Mouse (Mus musculus) frontal cortex, postnatal 25 days (tissue): ENCODE data around the gene Hdac4.
A peak's percentile ranks its signal among the peaks of the same experiment; 100 is the strongest.

Source experiments
- DNase-seq, 2 experiments: peaks; one replicate each; pipeline ENCODE4 v3.0.0; 2022; ENCODE audit warnings: low spot score in 2 of 2

The Hdac4 gene

DNA sequence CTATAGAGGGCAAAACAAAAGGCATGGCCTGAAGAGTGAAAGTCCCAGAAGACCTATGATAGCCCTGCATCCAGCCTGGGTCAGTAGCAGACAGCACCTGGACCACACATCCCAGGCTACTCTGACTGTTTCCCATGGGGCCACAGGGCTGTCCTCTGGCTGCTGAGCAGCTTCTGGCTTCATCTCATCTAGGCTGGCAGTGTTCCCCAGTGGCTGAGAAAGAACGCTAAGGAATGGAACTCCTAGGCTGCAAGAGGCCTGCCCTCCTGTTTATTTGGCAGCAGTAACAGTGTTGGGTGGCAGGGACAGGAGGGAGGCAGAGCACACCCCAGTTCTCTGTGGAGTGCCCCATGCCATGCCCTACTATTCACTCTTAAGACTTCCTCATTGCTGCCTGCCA, 228.5 kb downstream of the Hdac4 start:
- no peak for DNase-seq

- DNase-seq = no peak
Measured at GRCm38 (mm10) chr1:91964486-91965335, 230.8 kb downstream of the Hdac4 start.

DNA sequence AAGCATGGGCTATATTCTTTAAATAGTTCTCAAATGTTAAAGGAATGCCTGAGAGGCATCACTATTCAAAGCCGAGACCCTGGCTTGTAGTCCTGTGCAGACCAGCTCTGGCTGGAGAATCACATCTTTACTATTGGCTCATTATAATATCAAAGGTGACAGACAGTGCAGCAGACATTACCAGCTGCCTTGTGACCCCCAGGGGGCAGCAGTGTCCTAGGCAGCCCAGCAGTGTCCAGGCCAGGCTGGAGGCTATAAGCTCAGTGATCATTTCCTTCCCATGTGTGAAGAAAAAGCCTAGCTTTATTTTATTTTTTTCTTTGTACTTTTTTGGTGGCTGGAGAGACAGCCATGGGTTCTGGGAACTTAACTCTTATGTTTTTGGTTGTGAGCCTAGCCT, 233.2 kb downstream of the Hdac4 start:
- no peak for DNase-seq

- DNase-seq = no peak
Measured at GRCm38 (mm10) chr1:91961231-91961630, 234.3 kb downstream of the Hdac4 start.

DNA sequence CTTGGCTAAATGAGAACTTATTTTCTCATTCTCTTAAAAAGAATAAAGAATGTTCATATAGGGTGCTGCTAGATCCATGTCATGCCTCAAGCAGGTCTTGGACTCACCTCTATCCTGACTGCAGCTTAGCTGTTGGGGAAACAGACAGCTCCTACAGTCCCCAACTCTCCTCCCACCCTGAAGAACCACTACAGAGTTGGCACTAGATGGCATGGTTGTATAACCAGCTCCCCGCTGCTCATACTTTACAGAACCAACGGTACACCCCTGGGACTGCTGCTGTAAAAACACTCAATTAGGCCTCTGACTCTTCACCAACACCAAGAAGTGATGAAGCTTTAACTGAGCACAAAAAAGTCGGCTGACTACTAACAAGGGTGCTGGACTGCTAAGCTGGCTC, 235.6 kb downstream of the Hdac4 start:
- no peak for DNase-seq

GRCm38 (mm10) chr1:91959044-91959443, 236.5 kb downstream of the Hdac4 start:
- DNase-seq = no peak

GRCm38 (mm10) chr1:91956229-91956628, 239.3 kb downstream of the Hdac4 start:
- DNase-seq = no peak

- no peak for DNase-seq
Measured at GRCm38 (mm10) chr1:91954954-91955353, 240.5 kb downstream of the Hdac4 start.

GRCm38 (mm10) chr1:91952912-91953311, 242.6 kb downstream of the Hdac4 start:
- DNase-seq = no peak

- DNase-seq = no peak
Measured at GRCm38 (mm10) chr1:91947441-91947840, 248.1 kb downstream of the Hdac4 start.

GRCm38 (mm10) chr1:91942583-91942982, 252.9 kb downstream of the Hdac4 start:
- peak in 1 of 2 experiments; percentile 41 for DNase-seq

DNA sequence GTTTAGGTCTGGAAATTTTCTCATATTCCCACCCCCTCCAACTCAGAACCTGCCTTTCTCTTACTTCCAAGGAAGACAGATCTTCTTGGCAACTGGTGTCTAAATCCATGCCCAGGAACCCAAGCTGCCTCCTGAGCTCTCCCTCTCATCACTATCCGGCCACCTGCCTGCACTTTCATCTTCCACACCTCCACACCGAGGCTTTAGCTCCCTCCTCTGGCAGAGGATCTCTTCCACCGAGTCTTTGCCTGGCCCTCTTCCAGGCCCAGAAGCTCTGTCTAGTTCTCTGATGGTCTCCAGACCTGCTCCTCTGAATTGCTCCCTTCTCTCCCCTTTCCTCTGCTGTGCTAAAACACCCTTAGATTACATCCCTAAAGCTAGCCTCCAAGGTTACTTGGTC, 253.5 kb downstream of the Hdac4 start:
- no peak for DNase-seq

DNA sequence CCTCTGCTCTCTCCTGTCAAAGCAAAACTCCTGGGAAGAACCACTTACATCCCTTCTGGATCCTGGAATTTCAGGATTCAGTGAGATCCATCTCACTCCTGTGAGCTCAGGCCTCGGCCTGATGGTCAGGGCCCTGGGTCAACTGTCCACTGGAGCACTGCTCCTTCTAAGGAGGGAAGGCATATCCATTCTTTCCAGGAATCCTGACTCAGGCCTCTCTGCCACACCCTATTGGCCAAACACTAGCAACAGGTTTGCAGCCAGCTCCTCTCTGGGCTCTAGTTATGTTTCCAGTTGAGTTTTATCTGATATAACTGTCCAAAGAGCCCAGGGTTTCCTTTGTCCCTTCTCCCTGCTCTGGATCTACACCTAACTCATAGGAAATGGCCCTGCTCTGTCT, 254.4 kb downstream of the Hdac4 start:
- no peak for DNase-seq

- no peak for DNase-seq
Measured at GRCm38 (mm10) chr1:91935171-91935570, 260.3 kb downstream of the Hdac4 start.

DNA sequence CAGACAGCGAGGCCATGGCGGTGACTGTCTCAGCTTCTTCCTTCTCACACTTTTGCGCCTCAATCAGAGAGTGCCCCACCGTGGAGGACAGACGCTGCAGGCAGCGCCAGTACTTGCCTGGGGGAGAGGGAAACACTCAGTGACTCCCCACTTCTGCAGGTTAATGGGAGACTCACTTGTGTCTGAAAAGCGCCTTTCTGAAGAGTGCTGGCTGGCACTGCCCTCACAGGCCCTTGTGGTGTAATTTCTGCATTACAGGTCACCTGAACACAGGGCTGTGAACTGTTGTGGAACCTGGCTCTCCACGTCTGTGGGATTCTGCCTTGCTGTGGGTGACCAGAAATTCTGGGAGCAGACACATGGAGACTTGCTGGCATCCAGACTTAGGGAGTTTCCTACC, 261.8 kb downstream of the Hdac4 start:
- no peak for DNase-seq

DNA sequence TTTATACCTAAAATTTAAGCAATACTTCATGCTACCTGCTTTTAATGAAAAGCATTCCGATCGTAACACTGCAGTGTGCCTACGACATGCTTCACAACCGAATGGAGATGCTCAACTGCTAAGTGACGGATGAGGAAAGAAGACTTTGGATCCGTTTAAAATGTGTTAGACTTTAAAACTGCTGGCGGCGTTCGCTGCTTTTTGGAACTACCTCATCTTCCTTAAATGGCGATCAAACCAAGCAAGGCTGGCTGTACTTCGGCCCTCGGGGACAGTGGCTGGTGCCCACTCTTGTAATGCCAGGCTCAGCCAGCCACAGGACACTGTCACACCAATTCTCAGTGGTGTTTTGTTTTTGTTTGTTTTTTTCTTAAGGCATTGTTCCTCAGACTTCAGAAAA, 263.3 kb downstream of the Hdac4 start:
- no peak for DNase-seq

DNA sequence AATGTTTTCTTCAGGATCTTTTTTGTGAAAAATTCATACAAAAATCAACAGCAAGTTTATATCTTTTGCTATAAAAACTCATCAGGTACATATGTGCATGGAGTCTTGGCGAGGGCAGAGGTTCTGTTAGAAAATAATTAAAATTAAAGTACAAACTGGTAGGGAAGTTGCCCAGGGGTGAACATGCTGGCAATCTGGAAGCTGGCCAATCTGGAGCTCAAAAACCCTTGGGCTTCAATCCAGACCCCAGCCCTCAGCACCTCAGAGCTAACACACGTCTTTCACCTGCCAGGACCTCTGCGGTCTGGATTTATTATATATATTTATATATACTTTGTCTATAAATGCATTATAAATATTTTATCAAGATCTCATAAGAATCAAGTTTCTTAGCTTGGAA, 263.7 kb downstream of the Hdac4 start:
- no peak for DNase-seq

- no peak for DNase-seq
Measured at GRCm38 (mm10) chr1:91931196-91931595, 264.3 kb downstream of the Hdac4 start.

- DNase-seq = no peak
Measured at GRCm38 (mm10) chr1:91929051-91929450, 266.4 kb downstream of the Hdac4 start.

- no peak for DNase-seq
Measured at GRCm38 (mm10) chr1:91927536-91928315, 267.8 kb downstream of the Hdac4 start.

DNA sequence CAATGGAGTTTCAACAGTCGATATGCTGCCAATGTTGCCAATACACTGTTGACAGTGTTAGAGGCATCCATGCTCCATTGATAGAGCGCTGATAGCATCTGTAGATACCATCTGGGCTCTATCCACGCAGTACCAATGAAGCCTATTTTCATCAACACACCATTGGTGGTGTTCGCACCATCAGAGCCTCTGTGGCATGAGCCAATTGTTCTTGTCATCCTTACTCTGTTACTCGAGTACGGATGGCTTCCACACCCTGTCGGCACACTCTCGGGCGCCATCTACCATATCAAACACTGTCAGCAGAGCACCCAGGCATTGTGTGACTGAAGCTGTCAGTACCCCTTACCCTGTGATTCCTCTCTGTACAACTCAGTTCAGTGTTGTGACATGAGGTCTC, 271.9 kb downstream of the Hdac4 start:
- no peak for DNase-seq

- no peak for DNase-seq
Measured at GRCm38 (mm10) chr1:91922235-91923152, 273.0 kb downstream of the Hdac4 start.
